Comparison of ENCODE assay signal across 26 mouse cellular contexts in genomic region chr6:100088576-100088975, GRCm38 (mm10).
"Had no signal": no experiment of that assay in that cellular context is flagged by ENCODE, and none has a peak within 500 bp of the region (broad histone marks: within the 10 kb centered on the region; RNA-seq: fewer than 3 reads in every experiment).

No protein-coding gene starts in this region.

- H3K27ac ChIP-seq: embryonic facial prominence, embryonic 10.5 days; embryonic facial prominence, embryonic 12.5 days; embryonic facial prominence, embryonic 13.5 days; embryonic facial prominence, embryonic 15.5 days; forebrain, embryonic 10.5 days; forebrain, embryonic 12.5 days; forebrain, embryonic 13.5 days; forebrain, embryonic 15.5 days; gastrocnemius, adult 2 months; heart, adult 2 months; heart, embryonic 10.5 days had no signal

- H3K9ac ChIP-seq: embryonic facial prominence, embryonic 12.5 days; embryonic facial prominence, embryonic 13.5 days; embryonic facial prominence, embryonic 15.5 days; forebrain, embryonic 12.5 days; forebrain, embryonic 13.5 days; forebrain, embryonic 15.5 days; forebrain, postnatal 0 days had no signal

- H3K4me3 ChIP-seq: embryonic facial prominence, embryonic 10.5 days; embryonic facial prominence, embryonic 12.5 days; embryonic facial prominence, embryonic 13.5 days; embryonic facial prominence, embryonic 15.5 days; erythroblast, embryonic 14.5 days; forebrain, embryonic 10.5 days; forebrain, embryonic 12.5 days; forebrain, embryonic 13.5 days; forebrain, embryonic 15.5 days; gastrocnemius, adult 2 months; heart, adult 2 months; heart, embryonic 10.5 days had no signal

- H3K27me3 ChIP-seq: embryonic facial prominence, embryonic 12.5 days; embryonic facial prominence, embryonic 13.5 days; forebrain, embryonic 12.5 days; forebrain, embryonic 13.5 days; forebrain, embryonic 15.5 days had no signal

- DNase-seq: cerebellum, adult 9-11 months; cerebellum, postnatal 10 days; cerebellum, postnatal 14 days; cerebellum, postnatal 25 days; embryo, embryonic 11 days; forebrain, postnatal 0 days; gastrocnemius, adult 2 months; gastrocnemius, postnatal 10 days; gastrocnemius, postnatal 14 days; gastrocnemius, postnatal 25 days; gastrocnemius, postnatal 36 days; heart, adult 11 months; heart, adult 18-20 months; heart, adult 2 months had no signal

- H3K4me2 ChIP-seq: embryonic facial prominence, embryonic 12.5 days; embryonic facial prominence, embryonic 13.5 days; embryonic facial prominence, embryonic 15.5 days; forebrain, embryonic 12.5 days; forebrain, embryonic 13.5 days; forebrain, embryonic 15.5 days had no signal

- H3K4me1 ChIP-seq: embryonic facial prominence, embryonic 10.5 days; embryonic facial prominence, embryonic 12.5 days; embryonic facial prominence, embryonic 13.5 days; embryonic facial prominence, embryonic 15.5 days; forebrain, embryonic 10.5 days; forebrain, embryonic 12.5 days; forebrain, embryonic 13.5 days; forebrain, embryonic 15.5 days had no signal

- H3K9me3 ChIP-seq: embryonic facial prominence, embryonic 10.5 days; embryonic facial prominence, embryonic 12.5 days; embryonic facial prominence, embryonic 13.5 days; embryonic facial prominence, embryonic 15.5 days; forebrain, embryonic 10.5 days; forebrain, embryonic 15.5 days; heart, embryonic 10.5 days had no signal

- H3K36me3 ChIP-seq: embryonic facial prominence, embryonic 10.5 days; embryonic facial prominence, embryonic 12.5 days; embryonic facial prominence, embryonic 13.5 days; embryonic facial prominence, embryonic 15.5 days; forebrain, embryonic 10.5 days; forebrain, embryonic 12.5 days; forebrain, embryonic 15.5 days; heart, embryonic 10.5 days had no signal

- ATAC-seq: forebrain, embryonic 13.5 days; forebrain, embryonic 14.5 days; forebrain, embryonic 15.5 days; forebrain, embryonic 16.5 days; forebrain, postnatal 0 days had no signal
